Mouse (Mus musculus): ENCODE measurements around the gene Rgs12. TPM values are rescaled to one million over a fixed set of nuclear protein-coding genes. Genes with fewer than 3 reads are reported as not detected.

Gene Rgs12
- total RNA-seq, 2 experiments from 2014 or later, result 2.1 to 2.3 TPM

DNA sequence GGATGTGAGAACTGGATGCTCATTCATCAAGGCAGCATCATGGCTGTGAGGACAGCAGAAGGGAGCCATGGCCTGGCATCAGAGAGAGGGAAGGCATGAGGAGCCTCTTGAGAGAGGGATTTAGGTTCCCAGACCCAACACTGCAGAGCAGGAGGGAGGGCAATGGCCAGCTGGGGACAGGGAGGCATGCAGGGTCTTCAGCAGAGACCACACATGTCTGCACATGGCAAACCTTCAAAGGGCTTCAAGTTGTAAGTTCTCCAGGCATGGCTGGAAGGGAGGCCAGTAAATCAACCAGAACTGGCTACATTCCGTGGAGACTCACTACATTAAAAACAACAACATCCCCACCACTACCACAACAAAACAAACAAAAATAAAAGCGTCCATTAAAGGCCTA is 18.2 kb upstream of the Rgs12 start:
- DNase-seq (ENCODE audit: low spot score), result no peak

DNA sequence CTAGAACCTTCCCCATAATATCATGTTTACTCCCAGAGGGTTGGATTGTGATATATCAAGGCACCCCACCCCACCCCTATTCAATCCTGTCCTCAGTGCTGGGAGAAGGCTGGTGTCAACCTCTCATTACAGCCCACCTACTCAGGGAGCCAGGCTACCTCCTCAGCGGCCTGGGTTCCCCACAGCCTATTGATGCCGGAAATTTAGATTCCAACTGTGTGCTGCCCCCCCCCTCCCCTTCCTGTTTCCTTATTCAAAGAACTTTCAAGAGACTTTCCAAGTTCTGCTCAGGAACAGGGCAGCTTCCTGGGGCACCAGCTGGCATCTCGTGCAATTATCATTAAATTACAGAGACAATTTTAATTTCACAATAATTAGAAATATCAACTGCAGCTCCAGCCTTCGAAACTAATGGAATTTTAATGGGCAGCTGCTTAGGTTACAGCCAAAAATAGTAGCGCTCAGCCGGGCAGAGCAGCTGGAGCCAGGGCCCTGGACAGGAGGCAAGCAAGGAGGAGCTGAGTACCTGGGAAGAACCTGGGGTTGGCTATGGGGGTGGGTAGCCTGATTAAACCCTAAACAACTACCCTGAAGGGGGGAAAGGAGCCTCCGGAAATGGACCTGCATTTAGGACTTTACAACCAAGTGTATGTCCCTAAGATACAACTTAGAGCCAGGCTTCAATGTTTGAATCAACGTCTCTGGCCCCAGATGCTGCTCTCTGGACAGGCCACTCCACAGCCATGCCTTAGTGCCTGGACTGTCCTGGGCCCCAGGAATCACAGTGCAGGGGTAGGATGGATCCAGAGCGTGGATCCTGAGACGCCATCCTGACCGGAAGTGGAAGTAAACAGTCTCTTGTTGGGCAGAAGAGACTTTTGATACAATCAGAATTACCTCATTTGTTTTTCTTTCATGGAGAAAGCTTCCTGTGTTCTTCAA is 17.5 kb upstream of the Rgs12 start:
- DNase-seq (ENCODE audit: low spot score), result peak; percentile 25

DNA sequence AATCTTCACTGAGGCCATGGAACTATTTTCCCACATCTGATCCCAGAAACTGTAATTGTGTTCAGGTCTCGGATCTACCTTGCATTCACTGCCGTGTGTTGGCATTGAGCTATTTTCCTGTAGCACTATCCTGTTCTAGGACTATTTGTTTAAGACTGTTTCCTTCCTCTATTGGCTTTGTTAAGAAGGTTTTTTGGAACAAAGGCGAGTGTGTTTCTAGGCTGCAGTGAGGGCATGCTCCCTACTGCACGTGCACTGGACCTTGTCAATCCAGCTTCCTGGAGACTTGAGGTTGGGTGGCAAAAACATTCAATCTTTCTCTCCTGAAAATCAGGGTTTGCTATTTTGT is 16.8 kb upstream of the Rgs12 start:
- no peak for DNase-seq (ENCODE audit: low spot score)

DNA sequence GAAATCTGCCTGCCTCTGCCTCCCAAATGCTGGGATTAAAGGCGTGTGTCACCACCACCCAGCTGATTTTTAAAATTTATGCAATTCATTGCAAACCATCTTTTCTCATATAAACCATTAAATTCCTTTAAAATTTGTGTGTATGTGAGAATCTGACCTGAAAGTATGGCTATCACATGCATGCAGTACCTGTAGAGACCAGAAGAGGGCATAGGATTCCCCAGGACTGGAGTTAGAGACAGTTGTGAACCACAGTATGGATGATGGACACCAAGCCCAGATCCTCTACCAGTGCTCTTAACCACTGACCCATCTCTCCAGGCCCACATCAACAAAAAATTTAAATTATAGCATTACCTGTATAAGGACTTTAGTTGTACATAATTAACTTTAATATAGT is 15.8 kb upstream of the Rgs12 start:
- no peak for DNase-seq (ENCODE audit: low spot score)

DNA sequence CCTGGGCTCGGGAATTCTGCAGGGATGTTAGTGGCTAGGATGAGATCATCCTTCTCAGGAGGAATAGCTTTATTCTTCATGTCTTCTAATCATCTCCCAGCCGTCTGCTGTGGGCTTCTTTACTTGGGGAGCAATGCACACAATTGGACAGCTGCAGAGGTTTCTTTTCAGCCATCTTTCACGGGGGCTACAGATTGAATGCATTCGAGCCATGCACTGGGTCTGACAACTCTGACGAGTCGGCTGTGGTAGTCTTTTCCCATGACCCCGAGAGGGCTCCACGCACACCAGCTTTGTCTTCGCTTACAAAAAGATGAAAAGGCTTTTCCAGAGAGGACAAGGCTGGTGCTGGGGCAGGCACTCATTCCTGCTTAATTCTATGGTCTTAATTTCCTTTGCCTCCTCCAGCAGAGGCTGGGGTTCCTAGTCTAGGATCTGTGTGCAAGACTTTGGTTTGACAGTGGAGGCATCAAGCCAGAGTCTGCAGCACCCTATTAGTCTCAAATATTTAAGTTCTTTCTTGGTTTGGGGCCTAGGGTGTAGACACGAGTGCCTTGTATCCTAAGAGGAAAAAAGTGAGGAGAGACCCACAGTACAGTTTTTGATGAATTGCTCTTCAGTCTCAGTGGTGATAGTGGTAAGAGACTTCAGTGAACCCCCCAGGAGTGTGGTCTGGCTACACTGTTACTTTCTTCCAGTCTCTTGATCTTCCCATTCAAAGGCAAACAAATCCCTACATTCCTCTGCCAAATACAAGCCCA is 7.4 kb upstream of the Rgs12 start:
- no peak for DNase-seq (ENCODE audit: low spot score)

DNA sequence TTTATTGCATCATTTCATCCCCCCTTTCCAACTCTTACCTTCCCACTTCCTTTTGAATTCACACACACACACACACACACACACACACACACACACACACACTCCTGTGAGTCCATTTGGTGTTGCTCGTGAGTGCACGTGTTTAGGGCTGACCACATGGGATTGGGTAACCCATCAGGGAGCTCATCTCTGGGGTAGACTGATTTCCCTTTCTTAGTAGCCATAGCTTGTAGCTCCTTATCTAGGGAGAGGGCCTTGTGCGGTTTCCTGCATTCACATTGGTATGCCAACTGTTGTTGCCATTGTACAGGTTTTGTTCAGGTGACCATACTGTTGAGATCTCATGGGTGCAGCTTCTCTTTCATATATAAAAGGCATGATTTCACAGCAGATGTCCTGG is 5.8 kb upstream of the Rgs12 start:
- no peak for DNase-seq (ENCODE audit: low spot score)

DNA sequence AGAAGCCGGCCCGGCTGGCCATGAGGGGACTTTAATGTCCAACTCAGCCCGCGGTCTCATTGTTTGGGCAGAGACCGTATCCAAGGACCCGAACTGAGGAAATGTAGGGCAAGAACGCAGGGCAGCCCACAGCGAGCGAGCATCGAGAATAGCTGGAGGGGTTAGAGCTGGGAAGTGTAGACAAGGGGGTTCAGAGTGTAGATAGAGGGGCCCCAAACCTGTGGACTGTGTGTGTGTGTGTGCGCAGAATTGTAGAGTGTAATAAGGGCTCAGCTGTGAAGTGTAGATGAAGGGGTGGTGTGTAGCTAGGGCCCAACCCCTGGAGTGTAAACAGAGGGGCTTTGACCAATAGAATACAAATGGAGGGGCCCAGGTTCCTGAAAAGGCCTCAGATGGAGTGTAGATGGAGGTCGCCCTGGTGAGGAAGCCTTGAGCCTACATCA is 545 bp downstream of the Rgs12 start:
- DNase-seq (ENCODE audit: low spot score), result no peak

DNA sequence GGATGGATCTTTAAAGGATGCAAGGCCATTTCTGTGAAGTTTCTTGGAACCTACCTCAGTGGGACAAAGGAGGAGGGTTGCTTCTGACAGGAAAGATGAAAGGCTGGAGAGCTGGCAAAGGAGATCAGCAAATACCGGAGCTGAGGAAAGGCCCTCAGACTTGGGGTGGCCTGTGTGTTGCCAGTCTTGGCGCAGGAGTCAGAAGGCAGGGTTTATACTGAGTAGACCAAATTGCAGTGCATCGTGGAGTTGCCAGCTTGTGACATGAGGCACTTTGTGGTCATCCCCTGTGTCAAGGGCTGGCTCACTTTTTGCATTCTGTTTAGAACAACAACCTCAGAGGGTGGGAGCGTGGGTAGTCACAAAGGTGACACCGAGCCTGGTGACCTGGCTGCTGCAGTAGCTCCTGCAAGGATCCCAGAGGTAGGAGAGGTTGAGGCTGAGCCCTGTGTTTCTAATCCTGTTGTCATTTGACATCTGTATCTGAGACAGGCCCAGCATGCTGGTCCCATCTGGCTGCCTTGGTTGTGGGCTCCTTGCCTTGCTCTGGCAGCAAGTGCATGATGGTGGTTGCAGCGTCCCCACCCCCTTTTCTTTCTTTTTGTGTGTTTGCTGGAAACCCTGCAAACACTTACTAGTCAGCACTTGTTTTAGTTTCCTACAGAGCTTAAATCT is 1.4 kb downstream of the Rgs12 start:
- no peak for DNase-seq (ENCODE audit: low spot score)

DNA sequence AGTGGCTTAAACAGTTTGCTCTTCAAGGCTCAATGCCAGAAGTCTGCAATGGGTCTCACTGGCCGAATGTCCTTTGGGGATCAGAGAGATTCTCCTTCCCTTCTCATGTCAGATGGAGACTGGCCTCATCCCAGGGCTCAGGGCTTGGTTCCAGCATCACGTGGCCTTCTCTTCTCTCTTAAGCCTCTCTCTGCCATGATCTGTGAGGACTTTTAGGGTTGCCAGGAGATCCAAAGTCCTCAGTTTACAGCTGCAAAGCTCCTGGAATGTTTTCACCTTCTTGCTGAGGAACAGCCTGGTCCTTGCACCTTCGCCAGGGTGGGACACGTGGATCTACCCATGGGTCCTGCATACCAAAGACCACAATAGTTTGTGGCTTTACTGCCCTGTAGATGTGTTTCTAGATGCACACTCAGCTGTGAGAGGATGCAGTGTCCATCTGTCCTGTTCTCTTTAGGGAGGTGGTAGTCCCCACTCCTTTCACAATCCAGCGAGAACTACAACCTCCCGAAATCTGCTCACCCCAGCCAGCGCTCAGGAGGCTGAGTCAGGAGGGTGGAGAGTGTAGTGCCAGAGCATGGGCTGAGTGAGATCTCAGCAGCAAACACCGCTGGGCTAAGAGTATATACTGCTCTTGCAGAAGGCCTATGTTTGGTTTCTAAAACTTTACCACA is 2.1 kb downstream of the Rgs12 start:
- DNase-seq (ENCODE audit: low spot score), result peak; percentile 42

DNA sequence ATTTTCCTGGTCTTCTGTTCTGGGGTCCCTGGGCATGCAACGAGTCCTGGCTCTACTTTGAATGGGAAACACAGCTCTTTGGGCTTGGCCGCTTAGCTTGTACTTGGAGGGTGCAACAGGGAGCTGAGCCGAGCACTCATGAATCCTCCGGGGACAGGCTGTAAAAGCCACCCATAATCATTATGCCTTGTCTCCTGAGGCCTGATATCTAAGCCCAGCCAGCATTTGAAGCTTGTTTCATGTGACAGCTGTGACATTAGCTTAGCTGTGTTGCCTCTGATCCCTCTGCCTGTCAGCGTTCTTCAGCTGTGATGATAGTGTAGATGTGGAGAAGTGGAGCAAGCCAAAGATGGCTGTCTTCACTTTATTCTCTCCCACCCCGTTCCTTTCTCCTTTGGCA is 5.3 kb downstream of the Rgs12 start:
- DNase-seq (ENCODE audit: low spot score), result no peak

DNA sequence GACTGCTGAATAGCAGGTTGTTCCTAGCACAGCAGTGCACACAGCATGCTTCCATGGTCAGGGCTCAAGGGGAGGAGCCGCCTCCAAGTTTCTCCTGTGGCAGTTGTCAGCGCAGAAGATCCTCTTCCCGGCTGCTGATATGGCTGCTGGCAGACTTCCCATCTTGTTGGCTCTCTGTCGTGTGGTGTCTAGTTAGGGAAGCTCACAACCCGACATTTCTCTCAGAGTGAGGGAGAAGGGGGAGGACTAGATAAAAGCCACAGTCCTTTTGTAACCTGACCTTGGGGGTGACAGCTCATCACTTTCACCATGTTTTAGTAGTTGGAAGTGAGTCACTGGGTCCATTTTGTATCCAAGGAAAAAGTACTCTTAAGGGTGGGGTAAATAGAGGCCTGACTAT is 6.4 kb downstream of the Rgs12 start:
- no peak for DNase-seq (ENCODE audit: low spot score)

DNA sequence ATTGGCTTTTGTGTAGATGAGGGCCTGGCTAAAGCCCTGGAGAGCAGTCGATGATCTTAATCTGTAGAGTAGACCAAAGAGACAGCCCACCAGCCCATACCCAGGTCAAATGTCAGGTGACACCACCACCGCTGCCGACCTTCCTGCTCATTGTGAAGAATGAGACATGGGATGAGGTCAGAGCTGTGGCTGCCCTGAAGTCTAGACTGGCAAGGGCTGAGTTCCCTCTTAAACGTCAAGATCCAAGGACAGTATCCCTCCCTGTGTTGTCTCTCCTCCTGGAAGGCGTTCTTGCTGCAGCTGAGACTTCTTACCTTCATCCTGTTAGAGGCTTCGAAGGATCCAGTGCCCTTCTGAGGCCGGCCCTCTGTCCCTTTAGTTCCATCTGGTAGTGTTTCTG is 6.9 kb downstream of the Rgs12 start:
- no peak for DNase-seq (ENCODE audit: low spot score)

DNA sequence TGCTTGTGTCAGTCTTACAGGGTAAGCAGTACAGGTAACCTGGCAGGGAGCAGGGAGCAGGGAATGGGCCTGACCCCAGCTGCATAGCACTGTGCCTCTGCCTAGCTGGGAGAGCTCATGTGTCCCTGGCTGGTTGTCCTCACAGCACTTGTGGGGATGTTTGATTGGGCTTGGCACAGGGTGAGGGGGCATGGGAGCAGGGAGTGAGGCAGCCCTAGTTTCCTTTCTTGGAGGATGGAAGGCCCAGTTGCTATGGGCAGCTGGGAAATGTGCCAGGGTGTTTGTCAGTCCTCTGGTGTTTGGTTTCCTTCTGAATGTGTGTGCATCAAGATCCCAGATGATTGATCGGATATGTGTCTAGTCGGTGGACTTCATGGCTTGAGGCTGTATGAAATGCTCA is 7.8 kb downstream of the Rgs12 start:
- DNase-seq (ENCODE audit: low spot score), result no peak

DNA sequence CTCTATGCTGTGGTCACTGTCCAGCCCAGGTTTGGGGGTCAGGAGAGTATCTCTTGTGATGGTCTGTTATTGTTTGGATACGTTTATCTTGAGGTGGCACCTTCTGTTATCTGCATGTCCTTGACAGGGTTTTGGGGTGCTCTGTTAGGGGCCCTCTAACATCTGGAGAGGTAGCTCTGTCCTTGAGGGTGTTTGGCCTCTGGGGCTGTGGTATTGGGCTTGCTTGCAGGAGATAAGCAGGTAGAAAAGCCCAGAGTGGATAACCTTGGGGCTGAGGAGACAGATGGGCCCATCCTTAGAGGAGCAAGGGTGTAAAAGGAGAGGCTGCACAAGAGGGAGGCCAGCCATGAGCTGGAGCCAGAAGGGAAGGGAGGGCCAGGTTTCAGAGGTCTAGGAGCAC is 10.8 kb downstream of the Rgs12 start:
- no peak for DNase-seq (ENCODE audit: low spot score)

DNA sequence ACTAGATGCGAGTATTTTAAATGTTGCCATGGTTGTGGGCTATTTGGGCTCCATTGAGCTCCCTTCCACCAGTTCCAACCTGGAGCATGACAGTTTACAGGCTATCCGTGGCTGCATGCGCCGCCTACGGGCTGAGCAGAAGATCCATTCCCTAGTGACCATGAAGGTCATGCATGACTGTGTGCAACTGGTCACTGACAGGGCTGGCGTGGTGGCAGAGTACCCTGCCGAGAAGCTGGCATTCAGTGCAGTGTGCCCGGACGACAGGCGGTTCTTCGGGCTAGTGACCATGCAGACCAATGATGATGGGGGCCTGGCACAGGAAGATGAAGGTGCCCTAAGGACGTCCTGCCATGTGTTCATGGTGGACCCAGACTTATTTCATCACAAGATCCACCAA is 16.3 kb downstream of the Rgs12 start:
- no peak for DNase-seq (ENCODE audit: low spot score)

DNA sequence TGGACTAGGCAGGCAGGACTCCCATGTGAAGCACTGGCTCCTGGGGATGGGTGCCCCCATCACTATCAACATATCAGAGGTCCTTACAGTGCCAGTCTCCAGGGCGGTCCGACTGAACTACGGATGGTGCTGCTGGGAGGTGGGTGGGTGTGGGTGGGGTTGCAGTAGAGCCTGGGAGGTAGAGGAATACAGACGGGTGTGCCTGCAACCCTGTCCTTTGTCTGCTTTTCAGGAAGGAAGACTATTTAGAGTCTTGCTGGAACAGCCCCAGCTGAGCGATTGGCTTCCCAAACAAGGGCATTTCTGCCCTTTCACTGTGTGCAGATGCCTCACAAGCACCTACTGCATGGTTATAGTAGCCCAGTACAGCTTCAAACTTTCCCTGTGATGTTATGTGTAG is 19.1 kb downstream of the Rgs12 start:
- no peak for DNase-seq (ENCODE audit: low spot score)

DNA sequence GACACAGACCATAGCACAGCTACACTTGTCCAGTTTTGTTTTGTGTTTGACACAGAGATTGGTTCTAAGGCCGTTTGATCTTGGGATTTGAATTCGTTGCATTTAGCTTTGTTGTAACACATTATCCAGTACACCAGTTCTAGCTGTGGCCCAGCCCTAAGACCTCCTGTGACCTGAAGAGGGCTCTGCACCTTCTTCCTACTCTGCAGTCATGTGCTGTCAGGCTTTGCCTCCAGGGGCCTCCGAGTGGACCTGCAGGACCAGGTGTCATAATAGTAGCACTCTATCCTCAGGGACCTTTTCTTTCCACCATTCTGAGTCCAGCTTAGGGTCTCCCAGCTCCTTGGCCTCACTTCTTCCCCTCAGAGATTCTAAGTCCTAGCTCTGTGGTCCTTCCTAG is 23.2 kb downstream of the Rgs12 start:
- no peak for DNase-seq (ENCODE audit: low spot score)

DNA sequence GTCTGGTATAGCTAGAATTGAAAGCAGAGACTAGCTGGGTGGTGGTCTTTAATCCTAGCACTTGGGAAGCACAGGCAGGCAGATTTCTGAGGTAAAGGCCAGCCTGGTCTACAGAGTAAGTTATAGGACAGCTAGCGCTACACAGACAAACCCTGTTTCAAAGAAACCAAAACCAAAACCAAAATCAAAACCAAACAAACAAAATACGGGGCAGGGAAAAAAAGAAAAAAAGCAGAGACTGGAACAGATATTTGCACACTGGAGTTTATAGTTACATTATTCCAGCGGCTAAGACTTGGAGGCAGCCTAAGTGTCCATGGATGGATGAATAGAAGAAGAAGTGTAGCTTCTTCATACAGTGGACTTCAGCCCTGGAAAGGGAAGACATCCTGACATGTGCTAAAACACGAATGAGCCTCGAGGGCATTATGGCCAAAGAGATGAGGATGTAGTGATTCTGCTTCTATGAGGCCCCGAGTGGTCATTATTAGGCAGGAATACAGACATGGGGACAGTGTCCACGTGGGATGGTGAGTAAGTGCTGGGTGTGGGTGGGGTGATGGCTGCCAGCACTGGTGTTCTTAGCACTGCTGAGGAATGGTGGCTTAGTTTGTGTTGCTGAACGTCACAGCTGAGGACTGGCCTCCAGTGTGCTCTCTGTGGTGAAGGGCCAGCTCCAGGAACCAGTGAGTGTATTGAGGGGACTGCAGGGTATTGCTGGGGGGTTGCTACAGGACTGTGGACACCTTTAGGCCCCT is 24.5 kb downstream of the Rgs12 start:
- peak; percentile 27 for DNase-seq (ENCODE audit: low spot score)

DNA sequence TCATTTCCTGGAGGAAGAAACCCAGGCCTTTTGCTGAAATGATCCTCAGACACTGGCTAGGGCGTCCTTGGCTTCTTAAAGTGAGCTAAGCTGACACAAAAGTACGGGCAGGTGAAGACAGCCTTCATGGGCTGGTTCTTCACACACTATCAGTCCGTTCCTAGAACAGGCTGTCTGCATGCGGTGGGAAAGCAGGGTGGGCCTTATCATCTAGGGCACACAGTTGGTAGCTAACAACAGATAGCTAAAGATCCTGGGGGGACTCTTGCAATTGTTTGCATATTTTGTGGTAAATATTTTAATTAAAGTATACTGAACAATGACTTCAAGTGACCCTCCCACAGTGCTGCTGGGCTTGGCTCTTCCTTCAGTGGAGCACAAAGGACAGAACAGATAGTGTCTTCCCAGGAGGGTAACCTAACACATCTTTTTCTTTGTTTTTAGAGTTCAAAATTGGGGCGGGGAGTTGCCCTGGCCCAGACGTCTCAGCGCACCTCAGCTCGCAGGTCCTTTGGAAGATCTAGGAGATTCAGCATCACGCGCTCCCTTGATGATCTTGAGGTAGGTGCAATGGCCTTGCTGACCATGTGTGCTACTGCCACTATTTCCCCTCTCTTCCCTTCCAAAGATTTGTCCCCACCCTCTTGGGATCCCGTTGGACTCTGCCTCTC is 25.7 kb downstream of the Rgs12 start:
- no peak for DNase-seq (ENCODE audit: low spot score)

DNA sequence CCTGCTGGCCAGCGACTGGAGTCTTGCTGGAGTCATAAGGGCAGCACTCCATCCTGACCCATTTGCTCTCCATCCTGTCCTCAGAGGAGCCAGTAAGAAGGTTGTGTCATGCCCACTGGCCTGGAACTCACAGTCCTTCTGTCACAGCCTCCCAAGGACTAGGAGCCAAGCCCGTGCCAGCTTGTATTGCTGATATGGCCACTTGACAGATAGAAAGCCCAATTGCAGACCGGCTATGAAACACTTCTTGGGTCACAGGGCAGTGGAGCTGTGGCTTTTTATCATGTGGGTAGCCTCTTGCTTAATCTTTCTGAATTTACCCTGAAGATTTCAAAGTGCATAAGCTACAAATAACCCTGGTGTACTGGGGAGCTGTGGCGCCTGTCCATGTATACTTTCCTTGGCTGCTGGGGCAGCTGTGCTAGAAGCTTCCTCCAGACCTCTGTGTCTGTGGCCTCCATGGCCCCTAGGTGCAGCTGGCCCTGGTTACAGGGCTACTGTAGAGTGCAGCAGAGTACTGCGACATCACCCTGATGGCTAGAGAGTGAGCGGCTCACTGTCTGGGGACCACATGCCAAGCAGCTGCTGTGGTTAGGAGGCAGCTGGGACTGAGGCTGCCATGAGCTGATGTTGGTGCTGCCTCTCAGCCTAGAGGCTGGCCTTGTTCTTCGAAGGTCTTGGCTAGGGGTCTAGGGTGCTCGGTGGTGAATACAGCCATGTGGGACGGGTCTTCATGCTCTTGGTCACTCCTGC is 27.5 kb downstream of the Rgs12 start:
- DNase-seq (ENCODE audit: low spot score), result no peak

Measured in gastrocnemius, adult 18-20 months (tissue).